Mouse (Mus musculus) hindbrain, embryonic 16.5 days (tissue): Measurements from ENCODE around the gene Olfr798. TPM values are rescaled to one million over a fixed set of nuclear protein-coding genes. Genes with fewer than 3 reads are reported as not detected.

ENCODE experiments used
- ATAC-seq: fragments of 200-750 bp; cut with Nextera tagmentation; 2 replicates; pipeline ENCODE4 v1.8.0; 2017; ENCODE audit warnings: moderate TSS enrichment, moderate library complexity
- H3K27ac ChIP-seq: fragments of 300-500 bp; sonication (generic); 2 replicates; pipeline ENCODE4 v1.5.1; 2014; ENCODE audit warnings: low read depth, mild to moderate bottlenecking, control low read depth, low read length, moderate library complexity
- H3K27me3 ChIP-seq: fragments of 300-500 bp; sonication (generic); replicated peaks from 2 replicates; pipeline ENCODE4 v1.6.1; 2014; ENCODE audit warnings: low read length; ENCODE audit not compliant: control insufficient read depth, insufficient read depth
- H3K36me3 ChIP-seq: fragments of 300-500 bp; sonication (generic); 2 replicates; pipeline ENCODE4 v1.6.1; 2014; ENCODE audit warnings: mild to moderate bottlenecking, low read length, moderate library complexity, mixed read lengths; ENCODE audit not compliant: control insufficient read depth, insufficient read depth
- H3K4me1 ChIP-seq: fragments of 300-500 bp; sonication (generic); 2 replicates; pipeline ENCODE4 v1.6.1; 2014; ENCODE audit warnings: low read depth, low read length; ENCODE audit not compliant: control insufficient read depth, insufficient read depth
- H3K4me2 ChIP-seq: fragments of 300-500 bp; sonication (generic); 2 replicates; pipeline ENCODE4 v1.6.1; 2014; ENCODE audit warnings: mild to moderate bottlenecking, low read length, control low read depth, moderate library complexity
- H3K4me3 ChIP-seq: fragments of 300-500 bp; sonication (generic); 2 replicates; pipeline ENCODE4 v1.5.1; 2014; ENCODE audit warnings: mild to moderate bottlenecking, low read length, control low read depth, moderate library complexity
- H3K9ac ChIP-seq: fragments of 300-500 bp; sonication (generic); 2 replicates; pipeline ENCODE4 v1.6.1; 2014; ENCODE audit warnings: low read depth, mild to moderate bottlenecking, control low read depth, low read length, moderate library complexity
- H3K9me3 ChIP-seq: fragments of 300-500 bp; sonication (generic); 2 replicates; pipeline ENCODE4 v1.6.1; 2014; ENCODE audit warnings: mild to moderate bottlenecking, low read length, moderate library complexity; ENCODE audit not compliant: control insufficient read depth
- WGBS: fragments of 180-500 bp; shearing (Covaris S2); extraction: QIAGEN DNeasy Blood & Tissue Kit; methylation state at CpG from one replicate; pipeline ENCODE4 v1.1.7; 2014; 5-methylcytosine and 5-hydroxymethylcytosine counted together
- polyA plus RNA-seq: library from polyadenylated mRNA; unstranded; fragments of >200 nt; fragmentation: Nextera tagmentation; extraction: Ambion mirVana; gene quantifications from 2 replicates; pipeline ENCODE4 v1.2.1, GENCODE M21; 2015

The Olfr798 gene
- polyA plus RNA-seq, result not detected in 2 replicates

DNA sequence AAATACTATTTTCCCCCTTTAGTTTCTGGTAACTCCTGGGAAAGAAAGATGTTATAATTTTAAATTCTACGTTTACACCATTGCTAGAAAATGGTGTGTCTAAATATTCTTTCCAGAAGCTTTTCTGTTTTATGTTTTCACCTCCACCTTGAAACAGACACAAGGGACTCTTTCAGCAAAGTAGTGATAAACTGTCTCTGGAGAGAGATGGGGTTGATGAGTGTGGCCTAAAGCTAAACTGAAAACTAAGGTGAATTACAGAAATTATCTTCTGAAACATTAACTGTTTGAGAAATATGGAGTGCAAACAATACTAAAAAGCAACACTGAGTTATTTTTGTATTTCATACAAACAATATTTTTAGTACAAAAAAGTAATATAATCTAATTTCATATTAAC, at the start of gene Olfr798:
Gene Olfr798, minus strand, starts transcription at position 101 of the 400 bp plus-strand sequence.
- 83% methylated on average over 1 of the region's 1 CpGs for WGBS
- no peaks in the 10 kb centered on the region for H3K36me3 ChIP-seq
- no peaks in the 10 kb centered on the region for H3K4me1 ChIP-seq
- H3K9ac ChIP-seq, result no peak within 1 kb of the TSS
- H3K27me3 ChIP-seq, result no peaks in the 10 kb centered on the region
- no peak within 1 kb of the TSS for H3K4me3 ChIP-seq
- no peak within 1 kb of the TSS for H3K4me2 ChIP-seq
- no peak within 1 kb of the TSS for H3K27ac ChIP-seq
- no peak for ATAC-seq
- no peaks in the 10 kb centered on the region for H3K9me3 ChIP-seq

DNA sequence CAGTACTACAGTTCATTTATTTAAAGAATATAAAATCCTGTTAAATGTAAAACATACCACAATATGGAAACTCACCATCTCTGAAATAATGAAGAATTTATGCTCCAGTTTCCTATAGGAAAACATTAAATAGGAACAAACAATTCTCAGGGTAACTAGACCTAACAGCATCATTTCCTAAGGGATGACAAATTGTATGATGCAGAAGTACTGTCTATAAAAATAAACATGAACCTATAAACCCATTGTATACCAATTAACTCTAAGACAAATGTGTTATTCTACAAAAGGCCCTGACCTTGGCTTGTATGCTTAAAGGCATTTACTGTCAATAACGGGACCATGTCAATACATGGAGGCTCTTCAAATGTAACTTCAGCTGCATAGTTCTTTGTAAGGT, 46.0 kb upstream of the Olfr798 start, which contains the start of gene Olfr801:
Gene Olfr801, minus strand, starts transcription at position 101 of the 400 bp plus-strand sequence.
- H3K4me2 ChIP-seq, result no peak within 1 kb of the TSS
- no peak within 1 kb of the TSS for H3K27ac ChIP-seq
- no peak within 1 kb of the TSS for H3K4me3 ChIP-seq
- no peak for ATAC-seq
- WGBS, result 80% methylated on average over 1 of the region's 1 CpGs
- H3K9me3 ChIP-seq, result no peaks in the 10 kb centered on the region
- H3K9ac ChIP-seq, result no peak within 1 kb of the TSS
- no peaks in the 10 kb centered on the region for H3K36me3 ChIP-seq
- H3K27me3 ChIP-seq, result no peaks in the 10 kb centered on the region
- no peaks in the 10 kb centered on the region for H3K4me1 ChIP-seq

DNA sequence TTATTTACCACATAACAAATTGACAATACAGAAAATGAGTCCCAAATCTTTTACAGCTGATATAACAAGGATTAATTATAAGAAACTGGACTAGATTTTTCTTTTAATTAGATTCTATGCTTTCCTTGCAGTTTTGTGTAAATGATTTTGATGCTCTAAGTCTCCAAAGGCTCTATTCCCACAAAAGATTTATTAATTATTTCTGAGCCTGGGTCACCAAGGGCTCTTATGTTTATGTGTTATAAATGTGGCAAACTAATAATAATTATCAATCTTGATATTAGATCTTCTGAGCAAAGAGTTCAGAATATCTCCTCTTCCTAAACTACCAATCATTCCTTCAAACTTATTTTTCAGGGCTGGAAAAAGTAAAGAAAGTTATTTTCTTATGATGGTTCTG, 29.7 kb upstream of the Olfr798 start, which contains the start of gene Olfr800:
Gene Olfr800, plus strand, starts transcription at position 301 of the 400 bp plus-strand sequence.
- Histone ChIP-seq H3K27ac (no peak within 1 kb of the TSS), H3K9ac (no peak within 1 kb of the TSS), H3K27me3 (no peaks in the 10 kb centered on the region), H3K4me1 (no peaks in the 10 kb centered on the region), H3K36me3 (no peaks in the 10 kb centered on the region), H3K4me2 (no peak within 1 kb of the TSS), H3K9me3 (no peaks in the 10 kb centered on the region), H3K4me3 (no peak within 1 kb of the TSS)
- no peak for ATAC-seq

DNA sequence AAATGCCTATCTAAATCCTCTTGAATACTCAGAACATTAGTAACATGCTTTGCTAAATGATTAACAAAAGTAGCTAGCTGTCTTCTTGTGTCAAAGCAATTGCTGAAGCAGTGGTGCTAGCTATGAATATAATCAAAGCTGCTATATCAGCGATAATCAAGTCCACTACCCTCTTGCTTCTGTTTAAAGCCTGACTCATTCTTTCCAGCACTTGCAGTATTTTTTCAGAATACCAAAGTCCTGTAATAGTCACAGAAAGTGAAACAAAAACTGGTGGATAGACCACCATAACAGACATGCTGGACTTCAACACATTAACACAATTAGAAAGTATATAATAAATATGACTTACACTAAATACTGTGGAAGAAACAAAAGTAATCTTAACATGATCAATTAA, 24.0 kb upstream of the Olfr798 start:
- no peaks in the 10 kb centered on the region for H3K27me3 ChIP-seq
- no peaks in the 10 kb centered on the region for H3K9me3 ChIP-seq
- 94% methylated on average over 1 of the region's 1 CpGs for WGBS
- no peak overlapping the region for H3K9ac ChIP-seq
- H3K4me1 ChIP-seq, result no peaks in the 10 kb centered on the region
- no peak for ATAC-seq
- H3K36me3 ChIP-seq, result no peaks in the 10 kb centered on the region
- H3K27ac ChIP-seq, result no peak overlapping the region
- H3K4me2 ChIP-seq, result no peak overlapping the region
- H3K4me3 ChIP-seq, result no peak overlapping the region

DNA sequence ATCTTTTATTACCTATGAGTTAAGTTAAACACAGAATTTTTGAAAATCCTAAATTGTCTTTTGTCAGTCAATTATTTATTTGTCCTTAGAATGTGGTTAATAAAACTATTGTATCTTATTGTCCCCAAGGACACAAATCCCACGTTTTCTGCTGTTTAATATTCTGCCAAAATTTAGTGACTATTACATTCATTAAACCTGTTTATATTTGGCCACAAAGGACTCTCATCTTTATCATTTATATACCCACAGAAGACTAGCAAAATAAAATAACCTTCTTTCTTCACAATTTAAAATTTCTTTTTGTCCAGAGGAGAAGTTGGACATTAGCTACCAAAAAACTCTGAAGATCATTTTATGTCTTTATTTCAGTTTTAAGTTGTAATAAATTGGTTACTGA, 9.4 kb upstream of the Olfr798 start, which contains the start of gene Olfr799:
Gene Olfr799, plus strand, starts transcription at position 301 of the 400 bp plus-strand sequence.
- ATAC-seq, result no peak
- Histone ChIP-seq H3K4me3 (no peak within 1 kb of the TSS), H3K27ac (no peak within 1 kb of the TSS), H3K36me3 (no peaks in the 10 kb centered on the region), H3K4me1 (no peaks in the 10 kb centered on the region), H3K9ac (no peak within 1 kb of the TSS), H3K9me3 (no peaks in the 10 kb centered on the region), H3K27me3 (no peaks in the 10 kb centered on the region), H3K4me2 (no peak within 1 kb of the TSS)
- WGBS, result 30% methylated on average over 1 of the region's 1 CpGs

DNA sequence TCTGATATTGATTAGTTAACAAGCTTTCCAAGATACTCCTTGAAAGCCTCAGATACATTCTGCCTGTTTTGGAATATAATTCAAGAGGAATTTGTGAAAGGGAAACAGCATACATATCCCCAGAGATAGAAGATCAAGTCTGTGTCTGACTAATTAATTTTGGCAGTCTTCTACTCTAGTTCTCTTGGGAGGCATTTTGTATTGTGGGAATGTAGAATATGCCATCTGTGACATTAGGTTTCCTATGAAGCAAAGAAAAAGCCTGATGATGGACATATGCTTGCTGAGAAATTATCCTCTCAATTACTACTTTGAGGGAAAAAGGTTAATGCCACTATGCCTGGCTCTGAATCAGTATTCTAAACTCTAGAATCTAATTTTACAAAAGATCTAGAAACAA, 4.5 kb downstream of the Olfr798 start:
- no peaks in the 10 kb centered on the region for H3K36me3 ChIP-seq
- H3K4me1 ChIP-seq, result no peaks in the 10 kb centered on the region
- no peak overlapping the region for H3K4me3 ChIP-seq
- H3K27ac ChIP-seq, result no peak overlapping the region
- H3K9me3 ChIP-seq, result no peaks in the 10 kb centered on the region
- no peaks in the 10 kb centered on the region for H3K27me3 ChIP-seq
- no peak for ATAC-seq
- H3K4me2 ChIP-seq, result no peak overlapping the region
- H3K9ac ChIP-seq, result no peak overlapping the region

DNA sequence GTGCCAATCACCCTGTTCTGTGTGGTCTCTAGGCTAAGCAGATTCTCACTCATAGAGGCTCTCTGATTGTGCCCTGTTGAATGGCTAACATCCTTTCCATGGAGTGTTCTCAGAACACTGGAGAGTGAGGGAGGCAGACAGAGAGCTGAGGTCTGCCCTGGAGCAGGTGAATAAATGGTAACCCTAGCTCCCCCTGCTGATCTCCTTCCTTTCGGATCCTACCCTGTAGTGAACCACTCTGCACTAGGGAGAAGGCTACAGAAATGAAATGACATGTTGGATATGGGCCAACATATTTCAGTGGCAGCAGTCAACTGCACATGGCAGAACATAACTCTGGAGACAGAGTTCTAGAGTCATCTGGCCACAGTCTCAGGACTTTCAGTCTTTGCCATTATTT, 6.0 kb downstream of the Olfr798 start:
- no peaks in the 10 kb centered on the region for H3K36me3 ChIP-seq
- 6% methylated on average over 1 of the region's 1 CpGs for WGBS
- no peaks in the 10 kb centered on the region for H3K27me3 ChIP-seq
- H3K9ac ChIP-seq, result no peak overlapping the region
- no peak overlapping the region for H3K4me3 ChIP-seq
- H3K9me3 ChIP-seq, result no peaks in the 10 kb centered on the region
- no peak overlapping the region for H3K4me2 ChIP-seq
- ATAC-seq, result peak; percentile 67
- H3K27ac ChIP-seq, result no peak overlapping the region
- no peaks in the 10 kb centered on the region for H3K4me1 ChIP-seq

DNA sequence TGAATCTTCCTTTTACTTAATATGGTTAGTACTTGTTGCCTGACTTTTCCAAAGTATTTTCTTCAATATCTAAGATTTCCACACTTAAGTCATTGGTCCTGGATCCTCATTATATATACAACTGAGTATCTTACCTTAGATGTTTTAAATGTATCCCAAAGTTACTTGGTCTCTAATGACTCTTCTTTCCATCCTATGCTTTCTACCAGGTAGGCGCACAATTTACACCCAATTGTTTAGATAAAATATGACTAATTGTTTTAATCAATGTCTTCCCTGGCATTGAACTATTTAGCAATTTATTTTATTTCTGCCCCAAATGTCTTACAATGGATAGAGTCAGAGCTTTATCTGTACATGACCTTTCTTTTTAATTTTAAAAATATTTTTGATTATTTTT, 15.3 kb downstream of the Olfr798 start, which contains the start of gene Olfr796:
Gene Olfr796, minus strand, starts transcription at position 101 of the 400 bp plus-strand sequence.
- Histone ChIP-seq H3K36me3 (no peaks in the 10 kb centered on the region), H3K4me2 (no peak within 1 kb of the TSS), H3K9me3 (no peaks in the 10 kb centered on the region), H3K4me1 (no peaks in the 10 kb centered on the region), H3K27ac (no peak within 1 kb of the TSS), H3K9ac (no peak within 1 kb of the TSS), H3K4me3 (no peak within 1 kb of the TSS), H3K27me3 (no peaks in the 10 kb centered on the region)
- ATAC-seq, result no peak
- 98% methylated on average over 1 of the region's 1 CpGs for WGBS

DNA sequence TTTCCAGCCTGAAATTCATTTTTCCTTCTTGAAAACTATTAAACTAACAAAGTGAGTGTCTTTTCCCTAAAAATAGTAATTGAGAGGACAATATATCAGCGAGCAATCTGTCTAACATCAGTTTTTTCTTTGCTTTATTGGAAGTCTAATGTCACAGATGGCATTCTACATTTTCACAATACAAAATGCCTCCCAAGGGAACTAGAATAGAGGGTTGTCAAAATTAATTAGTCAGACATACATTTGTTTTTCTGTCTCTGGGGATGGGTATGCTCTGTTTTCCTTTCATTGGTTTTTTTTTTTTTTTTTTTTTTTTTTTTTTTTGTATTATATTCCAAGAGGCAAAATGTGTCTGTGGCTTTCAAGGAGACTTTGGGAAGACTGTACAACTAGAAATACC, 50.7 kb downstream of the Olfr798 start:
- H3K36me3 ChIP-seq, result no peaks in the 10 kb centered on the region
- H3K4me3 ChIP-seq, result no peak overlapping the region
- no peaks in the 10 kb centered on the region for H3K9me3 ChIP-seq
- H3K4me1 ChIP-seq, result no peaks in the 10 kb centered on the region
- H3K4me2 ChIP-seq, result no peak overlapping the region
- no peaks in the 10 kb centered on the region for H3K27me3 ChIP-seq
- no peak for ATAC-seq
- no peak overlapping the region for H3K9ac ChIP-seq
- no peak overlapping the region for H3K27ac ChIP-seq
- WGBS, result 45% methylated on average over 1 of the region's 1 CpGs
